Mouse (Mus musculus) gonadal fat pad, adult 2 months (tissue): ENCODE measurements around the gene Cyba. TPM values are rescaled to one million over a fixed set of nuclear protein-coding genes. Genes with fewer than 3 reads are reported as not detected.

Experiments
- DNase-seq: peaks from one replicate; pipeline ENCODE4 v3.0.0-alpha.2; 2012; ENCODE audit warnings: low read depth
- polyA plus RNA-seq: library from polyadenylated mRNA; depleted of rRNA; stranded (reverse); fragments of >200 nt; gene quantifications from 2 replicates; pipeline ENCODE4 v1.2.3, GENCODE M21; 2012; rRNA removed

Cyba gene
- polyA plus RNA-seq, 1 experiment: 72.6 TPM

- no peak for DNase-seq
Measured at GRCm38 (mm10) chr8:122423217-122423616, 9.5 kb downstream of the Cyba start.

DNA sequence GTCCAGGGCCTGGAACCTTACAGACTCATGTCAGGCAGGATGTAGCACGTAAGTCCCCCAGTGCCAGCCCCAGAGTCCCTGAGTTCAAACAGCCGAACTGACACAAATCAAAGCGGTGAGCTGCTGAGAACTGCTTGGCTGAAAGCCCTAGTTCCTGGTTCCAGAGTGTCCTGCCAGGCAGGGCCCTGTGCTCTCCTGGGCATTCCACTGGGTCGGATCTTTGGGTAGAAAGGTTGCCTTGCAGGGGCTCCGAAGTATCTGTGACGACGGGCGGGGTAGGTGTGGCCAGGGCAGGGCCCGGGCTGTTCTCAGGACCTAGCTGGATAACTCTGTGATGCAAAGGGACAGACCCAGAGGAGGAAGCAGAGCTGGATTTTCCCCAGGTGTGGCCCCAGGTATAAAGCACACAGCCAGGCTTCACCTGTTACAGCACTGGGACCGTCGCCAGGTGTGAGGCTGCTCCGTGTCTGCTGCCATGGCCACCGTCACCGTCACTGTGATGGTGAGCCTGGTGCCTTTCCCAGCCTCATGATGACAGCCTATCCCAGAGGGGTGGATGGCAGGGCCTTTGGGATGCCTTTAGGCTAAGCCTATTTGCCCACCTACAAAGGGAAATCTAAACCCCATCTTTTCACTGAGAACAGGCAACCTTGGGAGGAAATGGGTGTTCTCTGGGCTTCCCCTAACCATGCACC, 11.2 kb downstream of the Cyba start, which contains the start of gene Il17c:
Gene Il17c (plus strand): TSS at position 645 of the 695 bp plus-strand sequence.
- DNase-seq: no peak

DNA sequence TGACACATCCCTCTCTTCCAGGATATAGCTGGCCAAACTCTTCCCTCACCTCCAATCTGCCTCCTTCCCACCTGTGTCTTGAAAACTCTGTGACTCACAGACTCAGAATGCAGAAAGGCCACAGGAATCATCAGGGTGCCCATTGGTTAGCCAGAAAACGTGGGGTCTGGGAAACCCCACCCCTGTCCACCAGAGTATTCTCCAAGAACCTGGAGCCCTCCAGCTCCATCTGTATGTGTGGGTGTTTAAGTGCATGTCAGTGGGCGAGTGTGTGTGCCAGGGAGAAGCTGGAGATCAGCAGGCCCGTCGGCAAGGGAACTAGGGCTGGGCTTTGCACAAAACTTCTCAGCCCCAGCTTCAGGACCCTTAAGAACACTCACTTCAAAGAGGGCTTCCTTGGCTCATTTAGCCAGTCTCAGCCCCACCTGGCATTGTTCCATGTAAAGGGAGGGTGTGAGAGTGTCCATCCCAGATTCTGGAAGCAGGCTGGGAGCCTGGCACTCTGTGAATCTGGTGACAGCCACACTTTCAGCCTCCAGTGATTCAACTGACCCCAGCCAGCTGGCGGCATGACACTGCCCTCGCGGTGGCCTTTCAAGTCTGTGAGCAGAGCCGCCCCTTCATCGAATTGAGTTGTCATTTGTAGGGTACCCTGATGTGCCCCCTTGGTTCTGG, 12.7 kb downstream of the Cyba start:
- no peak for DNase-seq

- DNase-seq: no peak
Measured at GRCm38 (mm10) chr8:122415554-122415953, 17.2 kb downstream of the Cyba start.

GRCm38 (mm10) chr8:122414311-122414710, 18.4 kb downstream of the Cyba start:
- no peak for DNase-seq

- no peak for DNase-seq
Measured at GRCm38 (mm10) chr8:122407678-122408077, 25.1 kb downstream of the Cyba start.

DNA sequence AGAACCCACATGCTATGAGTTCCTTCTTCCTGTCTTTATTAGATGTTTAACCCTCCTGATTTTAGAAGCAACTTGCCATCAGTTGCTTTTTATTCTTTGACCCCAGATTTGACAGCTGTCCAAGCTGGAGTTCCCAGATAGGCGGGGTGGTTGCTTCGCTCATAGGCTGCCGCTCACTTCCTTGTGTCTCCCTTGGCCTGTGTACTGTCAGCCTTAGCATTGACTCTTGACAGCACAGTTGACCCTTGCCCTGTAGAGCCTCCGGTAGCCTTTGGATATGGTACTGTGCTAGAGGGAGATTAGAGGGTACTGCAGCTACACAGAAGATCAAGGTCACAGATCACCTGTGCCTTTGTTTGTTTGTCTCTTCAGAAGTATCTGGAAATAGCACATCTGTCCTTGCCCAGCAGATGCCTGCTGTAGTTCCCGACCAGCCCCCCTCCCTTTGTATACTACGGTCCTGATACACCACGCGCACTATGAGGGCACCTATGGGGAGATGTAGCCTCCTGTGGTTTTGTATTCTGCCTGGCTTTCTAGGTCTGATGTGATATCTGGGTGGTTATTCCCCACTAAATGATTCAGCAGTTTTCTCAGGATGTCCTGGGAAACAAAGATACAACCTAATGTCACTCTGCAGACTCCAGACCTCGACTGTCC, 27.5 kb downstream of the Cyba start:
- DNase-seq: no peak

GRCm38 (mm10) chr8:122398186-122398585, 34.5 kb downstream of the Cyba start:
- DNase-seq: no peak

GRCm38 (mm10) chr8:122395291-122395690, 37.4 kb downstream of the Cyba start:
- DNase-seq: no peak

- no peak for DNase-seq
Measured at GRCm38 (mm10) chr8:122393717-122394116, 39.0 kb downstream of the Cyba start.

GRCm38 (mm10) chr8:122390758-122391157, 42.0 kb downstream of the Cyba start:
- DNase-seq: no peak

- DNase-seq: no peak
Measured at GRCm38 (mm10) chr8:122389357-122389756, 43.4 kb downstream of the Cyba start.

- no peak for DNase-seq
Measured at GRCm38 (mm10) chr8:122383039-122383438, 49.7 kb downstream of the Cyba start.

- peak; percentile 49 for DNase-seq
Measured at GRCm38 (mm10) chr8:122376365-122377231, 56.1 kb downstream of the Cyba start, which contains the start of gene Zc3h18. Gene Zc3h18 (plus strand): TSS chr8:122376609.

DNA sequence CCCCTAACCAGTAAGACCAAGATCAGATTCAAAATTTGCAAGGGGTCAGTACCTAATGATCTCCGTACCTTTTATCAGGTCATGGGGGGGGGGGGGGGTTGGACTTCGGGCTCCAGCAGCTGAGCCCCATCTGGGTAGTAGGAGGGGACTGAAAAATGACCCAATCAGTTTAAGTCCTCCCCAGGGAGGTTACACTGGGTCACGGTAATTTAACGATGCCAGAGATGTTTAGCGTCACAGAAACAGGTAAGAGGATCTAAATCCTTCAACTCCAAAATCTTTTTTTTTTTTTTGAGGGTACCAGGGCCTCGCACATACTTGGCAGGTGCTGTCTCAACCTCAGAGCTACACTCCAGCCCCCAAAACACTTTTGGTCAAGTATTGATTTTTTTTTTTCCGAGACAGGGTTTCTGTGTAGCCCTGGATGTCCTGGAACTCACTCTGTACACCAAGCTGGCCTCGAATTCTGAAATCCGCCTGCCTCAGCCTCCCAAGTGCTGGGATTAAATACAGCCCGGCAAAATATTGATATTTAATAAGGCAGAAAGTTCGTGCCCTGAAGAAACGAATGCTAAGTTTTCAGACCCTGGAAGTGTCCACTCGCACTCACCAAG, 56.9 kb downstream of the Cyba start:
- DNase-seq: no peak

DNA sequence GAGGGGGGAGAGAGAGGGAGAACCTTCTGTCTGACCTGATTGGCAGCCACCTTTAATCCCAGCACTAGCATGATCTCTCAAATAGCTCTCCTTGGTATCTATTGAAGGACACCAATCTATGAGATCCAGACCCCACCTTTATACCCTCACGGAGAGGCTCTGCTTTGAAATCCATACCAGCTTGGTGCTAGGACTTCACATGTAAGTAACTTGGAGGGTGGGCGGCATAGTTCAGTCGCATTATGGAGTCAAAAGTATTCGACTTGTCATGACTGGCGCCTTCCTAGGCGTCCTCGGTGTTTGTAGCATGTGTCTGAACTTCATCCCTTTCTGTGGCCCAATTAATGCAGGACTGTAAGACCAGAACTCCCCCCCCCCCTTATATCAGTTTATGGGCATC, 57.4 kb downstream of the Cyba start:
- DNase-seq: no peak

Other genes with a start within 250 kb of the Cyba start
- 23.3 and 27.8 TPM in 2 replicates for gene Zfpm1, start 150.8 kb downstream of the Cyba start, polyA plus RNA-seq
- not detected in 2 replicates for gene Trhr2, start 72.2 kb downstream of the Cyba start, polyA plus RNA-seq
- 18.9 and 22.1 TPM in 2 replicates for gene Zc3h18, start 56.3 kb downstream of the Cyba start, polyA plus RNA-seq
- 0.33 and 0.34 TPM in 2 replicates for gene Il17c, start 10.9 kb downstream of the Cyba start, polyA plus RNA-seq
- 31.6 and 42.7 TPM in 2 replicates for gene Mvd, start 10.5 kb upstream of the Cyba start, polyA plus RNA-seq
- 1.9 and 2.4 TPM in 2 replicates for gene Snai3, start 27.8 kb upstream of the Cyba start, polyA plus RNA-seq
- 66.8 and 72.7 TPM in 2 replicates for gene Rnf166, start 43.1 kb upstream of the Cyba start, polyA plus RNA-seq
- 16.1 and 21.8 TPM in 2 replicates for gene Ctu2, start 43.2 kb upstream of the Cyba start, polyA plus RNA-seq
- 161 and 162 TPM in 2 replicates for gene Piezo1, start 118.4 kb upstream of the Cyba start, polyA plus RNA-seq
- gene Cdt1, start 135.1 kb upstream of the Cyba start, polyA plus RNA-seq: 4.6 and 5.6 TPM in 2 replicates
- 34.5 and 42.2 TPM in 2 replicates for gene Aprt, start 144.0 kb upstream of the Cyba start, polyA plus RNA-seq
- gene Galns, start 178.5 kb upstream of the Cyba start, polyA plus RNA-seq: 21.4 and 23.8 TPM in 2 replicates
- 109 and 121 TPM in 2 replicates for gene Trappc2l, start 178.7 kb upstream of the Cyba start, polyA plus RNA-seq
- not detected in 2 replicates for gene Pabpn1l, start 189.8 kb upstream of the Cyba start, polyA plus RNA-seq